ENCODE assay signal across 16 mouse cellular contexts in genomic region chr14:47684579-47684978, GRCm38 (mm10).
"Had no signal": no experiment of that assay in that cellular context is flagged by ENCODE, and none has a peak within 500 bp of the region (broad histone marks: within the 10 kb centered on the region; RNA-seq: fewer than 3 reads in every experiment).

No protein-coding gene starts in this region.

- DNase-seq: liver, postnatal 0 days; lung, adult 2 months; lung, postnatal 14 days; lung, postnatal 36 days; right cerebral cortex, postnatal 14 days; thymus, adult 2 months; thymus, postnatal 25 days; thymus, postnatal 4 days had no signal

- H3K27ac ChIP-seq: lung, embryonic 15.5 days; macrophage; midbrain, embryonic 13.5 days; midbrain, embryonic 15.5 days; neural tube, embryonic 12.5 days; stomach, embryonic 15.5 days; stomach, postnatal 0 days had no signal

- H3K4me3 ChIP-seq: lung, embryonic 15.5 days; megakaryocyte, embryonic 14.5 days; midbrain, embryonic 13.5 days; midbrain, embryonic 15.5 days; neural tube, embryonic 12.5 days; stomach, embryonic 15.5 days had no signal
